Mouse (Mus musculus) forebrain, embryonic 11.5 days (tissue): ENCODE data around the gene Psd4. TPM values are rescaled to one million over a fixed set of nuclear protein-coding genes. Genes with fewer than 3 reads are reported as not detected.

Experiments used
- ATAC-seq: fragments of 200-750 bp; cut with Nextera tagmentation; replicated peaks from 2 replicates; pipeline ENCODE4 v1.8.0; 2017; ENCODE audit warnings: moderate TSS enrichment; ENCODE audit not compliant: low FRiP score
- DNase-seq: peaks from one replicate; pipeline ENCODE4 v3.0.0-alpha.2; 2017; ENCODE audit warnings: low spot score
- H3K27ac ChIP-seq: fragments of 300-500 bp; sonication (generic); 2 replicates; pipeline ENCODE4 v1.5.1; 2014; ENCODE audit warnings: low read depth, low read length
- H3K27me3 ChIP-seq: fragments of 300-500 bp; sonication (generic); 2 replicates; pipeline ENCODE4 v1.6.1; 2014; ENCODE audit warnings: mild to moderate bottlenecking, low read length, mixed read lengths; ENCODE audit not compliant: control insufficient read depth, insufficient read depth
- H3K36me3 ChIP-seq: fragments of 300-500 bp; sonication (generic); 2 replicates; pipeline ENCODE4 v1.6.1; 2014; ENCODE audit warnings: mild to moderate bottlenecking, low read length, moderate library complexity, mixed read lengths; ENCODE audit not compliant: control insufficient read depth, insufficient read depth
- H3K4me1 ChIP-seq: fragments of 300-500 bp; sonication (generic); replicated peaks from 2 replicates; pipeline ENCODE4 v1.6.1; 2014; ENCODE audit warnings: low read length, mixed read lengths; ENCODE audit not compliant: control insufficient read depth, insufficient read depth
- H3K4me2 ChIP-seq: fragments of 300-500 bp; sonication (generic); 2 replicates; pipeline ENCODE4 v1.6.1; 2014; ENCODE audit warnings: low read depth, mild to moderate bottlenecking, low read length, moderate library complexity, mixed read lengths; ENCODE audit not compliant: severe bottlenecking
- H3K4me3 ChIP-seq: fragments of 300-500 bp; sonication (generic); 2 replicates; pipeline ENCODE4 v1.5.1; 2014; ENCODE audit warnings: low read depth, low read length
- H3K9ac ChIP-seq: fragments of 300-500 bp; sonication (generic); 2 replicates; pipeline ENCODE4 v1.6.1; 2014; ENCODE audit warnings: low read length
- H3K9me3 ChIP-seq: fragments of 300-500 bp; sonication (generic); 2 replicates; pipeline ENCODE4 v1.6.1; 2016; ENCODE audit warnings: low read length, mixed read lengths; ENCODE audit not compliant: control insufficient read depth
- WGBS: fragments of 180-500 bp; shearing (Covaris S2); extraction: QIAGEN DNeasy Blood & Tissue Kit; methylation state at CpG from one replicate; pipeline ENCODE4 v1.1.7; 2014; 5-methylcytosine and 5-hydroxymethylcytosine counted together
- polyA plus RNA-seq: library from polyadenylated mRNA; unstranded; fragments of >200 nt; fragmentation: Nextera tagmentation; extraction: Ambion mirVana; gene quantifications from 2 replicates; pipeline ENCODE4 v1.2.1, GENCODE M21; 2014

Gene Psd4
- polyA plus RNA-seq, 1 experiment from 2014 or later, result 0.41 TPM

DNA sequence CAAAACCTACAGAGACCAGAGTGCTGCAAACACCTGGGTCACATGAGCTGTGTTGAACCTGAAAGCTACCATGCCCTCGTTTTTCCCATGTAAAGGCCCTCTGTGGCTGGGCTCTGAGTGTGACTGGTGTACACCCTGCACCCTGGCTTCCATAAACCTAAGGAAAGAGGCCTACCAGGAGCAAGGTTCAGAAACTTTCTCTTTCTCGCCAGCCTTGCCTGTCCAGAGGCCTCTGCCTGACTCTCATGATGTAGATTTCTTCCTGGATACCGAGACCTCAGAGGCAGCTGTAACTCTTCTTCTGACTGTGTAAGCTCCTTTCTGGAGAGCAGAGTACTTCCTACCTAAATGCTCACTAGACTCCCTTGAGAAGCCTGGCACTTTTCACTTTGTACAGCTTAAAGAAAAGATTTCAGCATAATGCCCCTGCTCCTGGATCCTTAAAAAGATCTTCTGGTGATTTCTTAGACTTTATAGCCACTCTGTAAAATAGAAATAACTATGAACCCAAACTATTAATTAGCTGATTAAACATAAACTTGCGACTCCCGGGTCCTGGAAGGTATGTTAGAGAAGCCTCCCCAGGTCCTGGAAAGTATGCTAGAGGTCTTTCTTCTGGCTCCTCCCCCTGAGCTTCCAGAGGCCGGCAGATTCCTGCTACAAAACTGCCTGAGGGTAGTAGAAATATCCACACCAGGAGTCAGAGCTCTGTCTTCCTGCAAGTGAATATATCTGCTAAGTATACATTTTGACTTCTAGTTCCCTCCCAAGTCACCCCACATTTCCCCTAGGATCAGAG is 87.9 kb downstream of the Psd4 start:
- Histone ChIP-seq H3K27me3 (no peaks in the 10 kb centered on the region), H3K9me3 (no peaks in the 10 kb centered on the region), H3K4me2 (no peak overlapping the region), H3K27ac (no peak overlapping the region), H3K36me3 (no peaks in the 10 kb centered on the region), H3K4me3 (no peak overlapping the region), H3K9ac (no peak overlapping the region), H3K4me1 (no peaks in the 10 kb centered on the region)
- ATAC-seq, result no peak
- WGBS, result 42% methylated on average over 6 of the region's 6 CpGs
- DNase-seq, result no peak

- no peaks in the 10 kb centered on the region for H3K27me3 ChIP-seq
Observed at GRCm38 (mm10) chr2:24456841-24457240, 89.5 kb downstream of the Psd4 start.

GRCm38 (mm10) chr2:24460112-24460807 is 92.9 kb downstream of the Psd4 start:
- H3K4me3 ChIP-seq, result no peak overlapping the region
- H3K4me1 ChIP-seq, result no peaks in the 10 kb centered on the region
- no peaks in the 10 kb centered on the region for H3K27me3 ChIP-seq
- no peak overlapping the region for H3K9ac ChIP-seq
- H3K36me3 ChIP-seq, result no peaks in the 10 kb centered on the region
- ATAC-seq (no peak), DNase-seq (no peak)
- H3K9me3 ChIP-seq, result no peaks in the 10 kb centered on the region
- H3K27ac ChIP-seq, result no peak overlapping the region
- 39% methylated on average over 9 of the region's 9 CpGs for WGBS
- no peak overlapping the region for H3K4me2 ChIP-seq

More at GRCm38 (mm10) chr2:24456841-24457240, 89.5 kb downstream of the Psd4 start:
- WGBS, result 92% methylated on average over 4 of the region's 4 CpGs
- H3K4me1 ChIP-seq, result no peaks in the 10 kb centered on the region
- no peak for DNase-seq
- no peak overlapping the region for H3K9ac ChIP-seq
- no peak overlapping the region for H3K4me2 ChIP-seq
- no peak overlapping the region for H3K4me3 ChIP-seq
- H3K36me3 ChIP-seq, result no peaks in the 10 kb centered on the region
- no peaks in the 10 kb centered on the region for H3K9me3 ChIP-seq
- H3K27ac ChIP-seq, result no peak overlapping the region
- no peak for ATAC-seq

- H3K4me3 ChIP-seq, result no peak overlapping the region
- WGBS, result 15% methylated on average over 2 of the region's 2 CpGs
- no peak for DNase-seq
- no peak overlapping the region for H3K4me2 ChIP-seq
- no peak overlapping the region for H3K27ac ChIP-seq
- H3K9ac ChIP-seq, result no peak overlapping the region
- H3K4me1 ChIP-seq, result no peaks in the 10 kb centered on the region
- no peak for ATAC-seq
- no peaks in the 10 kb centered on the region for H3K9me3 ChIP-seq
- H3K36me3 ChIP-seq, result no peaks in the 10 kb centered on the region
- H3K27me3 ChIP-seq, result no peaks in the 10 kb centered on the region
Observed at GRCm38 (mm10) chr2:24460808-24461127, 93.4 kb downstream of the Psd4 start.

Other genes starting within 250 kb of the Psd4 start
- gene Il1f8, start 214.4 kb upstream of the Psd4 start, polyA plus RNA-seq, result not detected in 2 replicates
- not detected in 2 replicates for gene Il1f9, start 181.1 kb upstream of the Psd4 start, polyA plus RNA-seq
- gene Il1f6, start 152.2 kb upstream of the Psd4 start, polyA plus RNA-seq, result not detected in 2 replicates
- not detected in 2 replicates for gene Il1f5, start 90.6 kb upstream of the Psd4 start, polyA plus RNA-seq
- gene Il1f10, start 76.4 kb upstream of the Psd4 start, polyA plus RNA-seq, result not detected in 2 replicates
- gene Il1rn, start 30.7 kb upstream of the Psd4 start, polyA plus RNA-seq, result not detected in 2 replicates
- gene Pax8, start 108.0 kb downstream of the Psd4 start, polyA plus RNA-seq, result 0.75 and 0.79 TPM in 2 replicates